Mouse (Mus musculus): ENCODE results near the gene OR5BS1P. TPM values are rescaled to one million over a fixed set of nuclear protein-coding genes. Genes with fewer than 3 reads are reported as not detected.

Gene OR5BS1P
- polyA plus RNA-seq, 1 experiment from 2014 or later: not detected

GRCm38 (mm10) chr15:98527056-98527771, 57.5 kb downstream of the OR5BS1P start:
- ATAC-seq (ENCODE audit: insufficient read depth) (no peak), DNase-seq (no peak)
- Histone ChIP-seq H3K9ac (no peak overlapping the region), H3K27ac (ENCODE audit: low read depth) (no peak overlapping the region), H3K36me3 (ENCODE audit: insufficient read depth) (peaks cover 98% of the 10 kb centered on the region), H3K4me2 (no peak overlapping the region), H3K27me3 (ENCODE audit: insufficient read depth, low read length) (no peaks in the 10 kb centered on the region), H3K4me3 (ENCODE audit: low read depth, low read length) (no peak overlapping the region), H3K4me1 (ENCODE audit: insufficient read depth) (peaks cover 1% of the 10 kb centered on the region; the same call in 1 of the 2 replicates), H3K9me3 (ENCODE audit: low read depth, low read length) (no peaks in the 10 kb centered on the region)
- no peak for TF ChIP-seq CTCF (IDR thresholded peaks at IDR 0.05; ENCODE audit: low read depth)
- WGBS: 88% methylated on average over 5 of the region's 5 CpGs

GRCm38 (mm10) chr15:98528066-98528563, 58.4 kb downstream of the OR5BS1P start:
- H3K27ac ChIP-seq (ENCODE audit: low read depth): no peak overlapping the region
- H3K4me2 ChIP-seq: no peak overlapping the region
- no peak for ATAC-seq (ENCODE audit: insufficient read depth)
- no peak overlapping the region for H3K9ac ChIP-seq
- DNase-seq: no peak
- 90% methylated on average over 5 of the region's 5 CpGs for WGBS
- peaks cover 91% of the 10 kb centered on the region for H3K36me3 ChIP-seq (ENCODE audit: insufficient read depth)
- no peaks in the 10 kb centered on the region for H3K9me3 ChIP-seq (ENCODE audit: low read depth, low read length)
- no peaks in the 10 kb centered on the region for H3K27me3 ChIP-seq (ENCODE audit: insufficient read depth, low read length)
- H3K4me3 ChIP-seq (ENCODE audit: low read depth, low read length): no peak overlapping the region
- no peak for TF ChIP-seq CTCF (IDR thresholded peaks at IDR 0.05; ENCODE audit: low read depth)
- H3K4me1 ChIP-seq (ENCODE audit: insufficient read depth): peaks cover 3% of the 10 kb centered on the region; the same call in 1 of the 2 replicates

Small RNA genes within 50 kb of the gene (microRNA-seq; reads per million reads assigned to microRNA genes)
- gene Mir1291 (ENCODE audit: borderline number of aligned reads): 0.71 reads per million

Other genes starting within 250 kb of the OR5BS1P start
- gene Gm44579, start 248.9 kb upstream of the OR5BS1P start, polyA plus RNA-seq (2014; fragmentation: Nextera tagmentation; extraction: Ambion mirVana): not detected in 2 replicates
- gene Olfr287, start 248.8 kb upstream of the OR5BS1P start, polyA plus RNA-seq (2014; fragmentation: Nextera tagmentation; extraction: Ambion mirVana): not detected in 2 replicates
- gene Olfr286, start 235.4 kb upstream of the OR5BS1P start, polyA plus RNA-seq (2014; fragmentation: Nextera tagmentation; extraction: Ambion mirVana): not detected in 2 replicates
- gene H1fnt, start 212.6 kb upstream of the OR5BS1P start, polyA plus RNA-seq (2014; fragmentation: Nextera tagmentation; extraction: Ambion mirVana): not detected in 2 replicates
- 0.54 and 0.63 TPM in 2 replicates for gene Zfp641, start 173.7 kb upstream of the OR5BS1P start, polyA plus RNA-seq (2014; fragmentation: Nextera tagmentation; extraction: Ambion mirVana)
- gene Olfr285, start 152.5 kb upstream of the OR5BS1P start, polyA plus RNA-seq (2014; fragmentation: Nextera tagmentation; extraction: Ambion mirVana): not detected in 2 replicates
- not detected in 2 replicates for gene Olfr284, start 128.9 kb upstream of the OR5BS1P start, polyA plus RNA-seq (2014; fragmentation: Nextera tagmentation; extraction: Ambion mirVana)
- not detected in 2 replicates for gene Olfr283, start 89.0 kb upstream of the OR5BS1P start, polyA plus RNA-seq (2014; fragmentation: Nextera tagmentation; extraction: Ambion mirVana)
- gene Olfr282, start 38.7 kb upstream of the OR5BS1P start, polyA plus RNA-seq (2014; fragmentation: Nextera tagmentation; extraction: Ambion mirVana): not detected in 2 replicates
- not detected in 2 replicates for gene Olfr281, start 17.3 kb upstream of the OR5BS1P start, polyA plus RNA-seq (2014; fragmentation: Nextera tagmentation; extraction: Ambion mirVana)
- 0.50 and 0.68 TPM in 2 replicates for gene Lalba, start 12.8 kb downstream of the OR5BS1P start, polyA plus RNA-seq (2014; fragmentation: Nextera tagmentation; extraction: Ambion mirVana)
- gene Olfr279, start 22.5 kb downstream of the OR5BS1P start, polyA plus RNA-seq (2014; fragmentation: Nextera tagmentation; extraction: Ambion mirVana): not detected in 2 replicates
- gene Kansl2, start 64.4 kb downstream of the OR5BS1P start, polyA plus RNA-seq (2014; fragmentation: Nextera tagmentation; extraction: Ambion mirVana): 113 and 121 TPM in 2 replicates
- 57.7 and 58.5 TPM in 2 replicates for gene Ccnt1, start 101.0 kb downstream of the OR5BS1P start, polyA plus RNA-seq (2014; fragmentation: Nextera tagmentation; extraction: Ambion mirVana)
- 0.50 TPM in 1 of 2 replicates, not detected in the other for gene 4930415O20Rik, start 101.1 kb downstream of the OR5BS1P start, polyA plus RNA-seq (2014; fragmentation: Nextera tagmentation; extraction: Ambion mirVana)
- gene Adcy6, start 140.2 kb downstream of the OR5BS1P start, polyA plus RNA-seq (2014; fragmentation: Nextera tagmentation; extraction: Ambion mirVana): 20.5 and 21.8 TPM in 2 replicates
- gene Cacnb3, start 160.9 kb downstream of the OR5BS1P start, polyA plus RNA-seq (2014; fragmentation: Nextera tagmentation; extraction: Ambion mirVana): 24.6 and 28.9 TPM in 2 replicates
- gene Ddx23, start 193.0 kb downstream of the OR5BS1P start, polyA plus RNA-seq (2014; fragmentation: Nextera tagmentation; extraction: Ambion mirVana): 27.2 and 28.7 TPM in 2 replicates
- gene Rnd1, start 207.6 kb downstream of the OR5BS1P start, polyA plus RNA-seq (2014; fragmentation: Nextera tagmentation; extraction: Ambion mirVana): 0.57 and 0.67 TPM in 2 replicates
- gene Ccdc65, start 238.3 kb downstream of the OR5BS1P start, polyA plus RNA-seq (2014; fragmentation: Nextera tagmentation; extraction: Ambion mirVana): 0.28 and 1.1 TPM in 2 replicates

All from lung, embryonic 14.5 days (tissue).